Mouse (Mus musculus) heart, adult 2 months (tissue): Measurements from ENCODE around the gene Pnmal1. TPM values are rescaled to one million over a fixed set of nuclear protein-coding genes. Genes with fewer than 3 reads are reported as not detected.
A peak's percentile ranks its signal among the peaks of the same experiment; 100 is the strongest.
"Not testable (repeated sequence)": the region's sequence is repeated elsewhere in the genome, so short reads cannot be mapped to it uniquely, and the experiment has no call there.

Source experiments
- DNase-seq, 2 experiments: peaks; one replicate each; pipeline ENCODE4 v3.0.0; 2021
- H3K27ac ChIP-seq: fragments of 200-600 bp; 2 replicates; pipeline ENCODE4 v1.8.1; 2022
- H3K27me3 ChIP-seq: fragments of 200-500 bp; 2 replicates; pipeline ENCODE4 v1.6.1; 2012; ENCODE audit warnings: mild to moderate bottlenecking, low read length, inconsistent platforms, mixed read lengths; ENCODE audit not compliant: control insufficient read depth, insufficient read depth
- H3K36me3 ChIP-seq: fragments of 200-500 bp; 2 replicates; pipeline ENCODE4 v1.6.1; 2012; ENCODE audit warnings: low read length, inconsistent platforms; ENCODE audit not compliant: control insufficient read depth, insufficient read depth
- H3K4me1 ChIP-seq: fragments of 200-500 bp; 2 replicates; pipeline ENCODE4 v1.6.1; 2011; ENCODE audit warnings: low read length; ENCODE audit not compliant: control insufficient read depth, insufficient read depth
- H3K4me3 ChIP-seq: fragments of 200-600 bp; 2 replicates; pipeline ENCODE4 v1.8.1; 2022
- H3K79me2 ChIP-seq: fragments of 200-500 bp; replicated peaks from 2 replicates; pipeline ENCODE4 v1.6.1; 2012; ENCODE audit warnings: mild to moderate bottlenecking, inconsistent platforms, low read length, moderate library complexity, mixed read lengths; ENCODE audit not compliant: control insufficient read depth, insufficient read depth
- H3K9ac ChIP-seq: fragments of 200-500 bp; 2 replicates; pipeline ENCODE4 v1.6.1; 2012; ENCODE audit warnings: low read depth, mild to moderate bottlenecking, control low read depth, inconsistent platforms, low read length, mixed read lengths
- CTCF ChIP-seq: fragments of 200-600 bp; IDR thresholded peaks from 2 replicates; pipeline ENCODE4 v1.8.1; 2022; ENCODE audit warnings: antibody characterized with exemption, mild to moderate bottlenecking, moderate library complexity
- EP300 ChIP-seq: fragments of 200-500 bp; IDR thresholded peaks from 2 replicates; pipeline ENCODE4 v1.6.1; 2011; ENCODE audit warnings: low read depth, low read length, control low read depth; ENCODE audit not compliant: insufficient read depth
- POLR2A ChIP-seq: fragments of 200-500 bp; IDR thresholded peaks from 2 replicates; pipeline ENCODE4 v1.6.1; 2011; ENCODE audit warnings: mild to moderate bottlenecking, low read depth, low read length, control low read depth; ENCODE audit not compliant: insufficient read depth
- WGBS: fragments of 180-500 bp; shearing (Covaris S2); methylation state at CpG from one replicate; pipeline ENCODE4 v1.1.7; 2018; 5-methylcytosine and 5-hydroxymethylcytosine counted together
- intact Hi-C: fragments of 180-260 bp; cut with DNase I; formaldehyde crosslinking; loops from one replicate; pipeline ENCODE4 v1.15.1; 2025
- polyA plus RNA-seq: library from polyadenylated mRNA; depleted of rRNA; stranded (reverse); fragments of >200 nt; gene quantifications from 2 replicates; pipeline ENCODE4 v1.2.3, GENCODE M21; 2012
- total RNA-seq, 2 experiments: library from RNA; stranded (reverse); gene quantifications; 2 replicates each; pipeline ENCODE4 v1.2.3; 2021

The Pnmal1 gene
- total and polyA plus RNA-seq, 3 experiments, result 0.06 to 0.11 TPM; not detected in 1

DNA sequence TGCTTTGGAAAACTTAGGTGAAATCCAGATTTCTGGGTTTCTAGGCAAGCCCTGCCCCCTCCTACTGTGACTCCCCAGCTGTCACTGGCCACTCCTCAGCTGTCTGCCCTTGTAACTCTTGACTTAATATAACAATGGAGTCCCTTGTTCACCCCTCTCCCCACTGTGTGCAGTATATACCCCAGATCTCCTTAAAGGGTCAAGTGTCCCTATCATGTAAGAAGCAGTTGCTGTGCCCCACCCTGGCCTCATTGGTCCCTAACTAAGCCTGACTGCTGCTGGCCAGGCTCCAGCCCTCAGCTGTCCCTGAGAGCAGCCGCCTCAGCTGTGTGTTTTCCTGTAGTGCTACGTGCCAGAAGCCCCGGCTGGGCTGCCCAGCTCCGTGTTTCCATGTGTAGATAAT is 11.5 kb upstream of the Pnmal1 start:
- 18% methylated on average over 4 of the region's 4 CpGs for WGBS
- peak; percentile 61 to 65 for DNase-seq
- no peaks in the 10 kb centered on the region for H3K36me3 ChIP-seq

DNA sequence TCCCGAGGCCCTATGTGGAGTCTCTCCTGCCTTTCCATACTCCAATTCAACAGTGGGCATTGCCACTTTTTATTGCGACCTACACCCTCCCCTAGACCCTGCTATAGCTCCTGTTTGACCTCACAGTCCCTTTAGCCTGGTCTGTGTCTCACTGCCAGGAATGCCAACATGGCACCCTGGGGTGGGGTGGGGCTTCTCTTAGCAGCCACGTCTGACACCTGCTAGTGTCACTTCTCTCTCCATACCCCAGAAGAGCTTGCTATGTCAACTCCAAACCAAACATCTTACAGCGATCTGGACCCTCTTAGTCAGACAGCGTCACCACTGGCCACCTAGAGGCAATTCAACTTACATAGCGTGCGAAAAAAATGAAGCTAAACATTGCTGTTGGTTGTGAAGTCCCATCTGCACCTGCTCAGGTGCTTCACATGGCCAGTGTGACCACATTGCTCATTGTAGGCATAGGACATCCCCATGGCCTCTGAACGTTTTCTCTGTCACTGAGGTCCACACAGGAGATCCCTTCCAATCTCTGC is 10.5 kb upstream of the Pnmal1 start:
- WGBS, result 90% methylated on average over 8 of the region's 8 CpGs
- no peak overlapping the region for H3K27ac ChIP-seq
- no peaks in the 10 kb centered on the region for H3K79me2 ChIP-seq
- TF ChIP-seq CTCF (no peak), POLR2A (no peak), EP300 (no peak)
- no peak overlapping the region for H3K4me3 ChIP-seq
- intact Hi-C loops, result no loop called here
- no peaks in the 10 kb centered on the region for H3K36me3 ChIP-seq
- H3K9ac ChIP-seq, result no peak overlapping the region
- H3K4me1 ChIP-seq, result peaks cover 3% of the 10 kb centered on the region; the same call in 1 of the 2 replicates
- DNase-seq, result no peak
- H3K27me3 ChIP-seq, result no peaks in the 10 kb centered on the region

More for the DNA sequence above, 11.5 kb upstream of the Pnmal1 start:
- Histone ChIP-seq H3K79me2 (no peaks in the 10 kb centered on the region), H3K27ac (no peak overlapping the region; the same call in 1 of the 2 replicates), H3K4me3 (no peak overlapping the region), H3K9ac (no peak overlapping the region), H3K4me1 (peaks cover 3% of the 10 kb centered on the region; the same call in 1 of the 2 replicates), H3K27me3 (no peaks in the 10 kb centered on the region)
- intact Hi-C loops, result no loop called here
- no peak for TF ChIP-seq EP300
- no peak for TF ChIP-seq CTCF
- no peak for TF ChIP-seq POLR2A

DNA sequence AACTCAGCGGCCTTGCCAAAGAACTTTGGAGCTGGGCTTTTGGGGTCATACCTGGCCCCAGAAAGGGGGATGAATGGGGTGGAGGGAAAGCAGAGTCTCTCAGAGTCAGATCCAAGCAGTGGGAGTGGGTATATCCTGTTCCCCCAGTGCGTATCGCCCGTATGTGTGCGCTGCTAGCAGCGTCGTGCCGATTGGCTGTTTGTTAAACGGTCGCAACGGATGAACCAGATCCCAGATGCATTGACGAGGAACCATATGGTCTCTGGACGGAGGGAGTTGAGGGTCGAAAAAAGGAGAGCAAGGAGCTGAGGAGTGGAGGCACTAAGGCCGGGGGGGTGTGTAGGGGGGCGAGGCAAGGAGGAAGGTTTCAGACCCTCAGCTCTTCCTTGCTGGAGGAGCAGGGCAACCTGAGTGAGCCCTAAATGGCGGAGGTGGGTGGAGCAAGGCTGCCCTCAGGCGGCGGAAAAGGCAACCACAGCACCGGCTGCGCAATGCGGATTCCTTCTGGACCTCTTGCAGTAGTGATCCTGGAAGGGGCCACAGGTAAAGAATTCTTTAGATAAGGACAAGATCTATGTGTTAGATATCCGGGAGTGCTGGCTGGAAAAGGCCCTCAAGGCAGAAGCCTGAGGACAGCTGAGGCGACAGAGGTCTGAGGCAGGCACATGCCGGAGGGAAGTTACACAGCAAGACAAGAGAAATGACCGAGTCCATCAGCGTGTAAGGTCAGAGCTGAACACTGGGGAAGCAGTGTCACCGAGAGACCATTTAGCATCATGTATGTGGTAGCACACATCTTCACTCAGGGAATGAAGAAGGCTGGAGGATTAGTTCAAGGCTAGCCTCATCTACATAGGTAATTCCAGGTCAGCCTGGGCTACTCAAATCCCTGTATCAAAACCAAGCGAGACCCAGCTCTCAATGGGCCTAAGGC is 9.3 kb upstream of the Pnmal1 start:
- intact Hi-C loops, result loop anchor here (1.0 to 2.0 kb wide), 2 partner anchors 18 to 117 kb away; no protein-coding TSS in a partner anchor
- Histone ChIP-seq H3K4me1 (peaks cover 3% of the 10 kb centered on the region; the same call in 1 of the 2 replicates), H3K36me3 (no peaks in the 10 kb centered on the region), H3K27me3 (no peaks in the 10 kb centered on the region), H3K9ac (no peak overlapping the region), H3K4me3 (no peak overlapping the region), H3K27ac (no peak overlapping the region), H3K79me2 (no peaks in the 10 kb centered on the region)
- peak; percentile 89 for TF ChIP-seq CTCF
- TF ChIP-seq EP300, result peak; percentile 55; the same call in 1 of the 2 replicates
- no peak for TF ChIP-seq POLR2A
- peak; percentile 75 to 84 for DNase-seq
- WGBS, result 12% methylated on average over 29 of the region's 29 CpGs

DNA sequence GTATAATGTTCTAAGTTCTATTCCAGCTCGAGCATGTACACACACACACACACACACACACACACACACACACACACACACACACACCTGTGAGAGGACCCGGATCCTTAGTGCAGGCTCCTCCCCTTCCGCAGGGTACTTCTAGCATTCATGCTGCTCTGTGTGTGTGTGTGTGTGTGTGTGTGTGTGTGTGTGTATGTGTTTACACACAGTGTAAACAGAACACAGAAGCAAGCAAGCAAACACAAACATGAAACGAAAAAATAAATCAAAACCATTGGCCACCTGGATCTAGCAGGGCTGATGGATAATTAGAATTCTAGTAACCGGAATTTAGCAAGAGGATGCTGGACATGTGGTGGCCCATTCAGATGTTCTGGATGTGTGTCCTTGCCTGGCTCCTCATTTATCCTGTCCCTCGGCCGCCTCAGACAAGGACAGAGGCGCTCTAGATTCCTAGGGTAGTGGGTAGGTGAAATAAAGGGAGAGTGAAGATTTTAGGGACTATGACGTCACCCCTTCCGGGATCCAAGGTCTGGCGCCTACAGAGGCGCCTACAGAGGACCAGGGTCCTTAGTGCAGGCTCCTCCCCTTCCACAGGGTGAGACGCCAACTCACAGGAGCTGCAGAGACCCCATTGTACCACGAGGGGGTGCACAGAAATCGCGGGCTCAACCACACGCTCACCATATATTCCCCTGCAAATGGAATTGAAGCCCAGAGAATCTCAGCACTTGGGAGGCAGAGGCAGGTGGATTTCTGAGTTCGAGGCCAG is 8.4 kb upstream of the Pnmal1 start:
- Histone ChIP-seq H3K4me3 (no peak overlapping the region), H3K27me3 (no peaks in the 10 kb centered on the region), H3K4me1 (peaks cover 3% of the 10 kb centered on the region; the same call in 1 of the 2 replicates), H3K79me2 (no peaks in the 10 kb centered on the region), H3K36me3 (no peaks in the 10 kb centered on the region), H3K9ac (no peak overlapping the region), H3K27ac (no peak overlapping the region)
- WGBS, result 18% methylated on average over 18 of the region's 18 CpGs
- TF ChIP-seq POLR2A (no peak), CTCF (peak; percentile 93), EP300 (peak; percentile 81)
- peak; percentile 82 to 84 for DNase-seq
- intact Hi-C loops, result loop anchor here (1.0 to 2.0 kb wide), 3 partner anchors 19 to 116 kb away; no protein-coding TSS in a partner anchor

DNA sequence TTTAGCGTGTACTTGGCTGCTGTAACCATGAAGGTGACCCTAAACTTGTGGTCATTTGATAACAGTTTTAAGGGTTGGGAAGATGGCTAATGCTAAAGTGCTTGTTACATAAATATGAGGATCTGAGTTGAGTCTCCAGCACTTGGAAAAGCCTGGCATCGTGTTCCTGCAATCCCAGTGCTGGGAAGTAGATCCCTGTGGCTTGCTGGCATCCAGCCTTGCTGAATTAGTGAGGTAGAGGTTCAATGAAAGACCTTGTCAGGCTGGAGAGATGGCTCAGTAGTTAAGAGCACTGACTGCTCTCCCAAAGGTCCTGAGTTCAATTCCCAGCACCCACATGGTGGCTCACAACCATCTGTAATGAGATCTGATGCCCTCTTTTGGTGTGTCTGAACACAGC is 5.7 kb upstream of the Pnmal1 start:
- intact Hi-C loops, H3K27me3 ChIP-seq, H3K27ac ChIP-seq, H3K36me3 ChIP-seq, H3K79me2 ChIP-seq, H3K4me3 ChIP-seq, H3K4me1 ChIP-seq, H3K9ac ChIP-seq, DNase-seq: not testable (repeated sequence)
- 70% methylated on average over 2 of the region's 2 CpGs for WGBS

DNA sequence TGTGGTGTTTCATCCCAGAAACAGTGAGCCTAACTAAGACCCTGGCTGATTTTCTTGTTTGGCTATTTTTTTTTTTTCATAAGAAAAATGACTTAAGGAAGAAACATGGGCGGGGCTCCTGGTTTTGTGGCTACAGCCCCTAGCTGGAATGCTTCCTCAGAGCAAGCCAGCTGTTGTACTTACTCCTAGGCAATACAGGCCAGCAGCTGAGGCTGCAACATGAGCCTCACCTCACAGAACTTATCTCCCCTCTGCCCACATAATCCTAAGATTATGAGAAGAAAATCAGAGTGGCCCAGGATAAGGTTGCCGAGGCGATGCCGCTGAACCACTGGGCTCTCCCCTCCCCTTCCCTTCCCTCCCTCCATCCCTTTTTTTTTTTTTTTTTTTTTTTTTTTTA is 3.8 kb upstream of the Pnmal1 start:
- no peak overlapping the region for H3K9ac ChIP-seq
- no peaks in the 10 kb centered on the region for H3K36me3 ChIP-seq
- DNase-seq, result no peak
- no peaks in the 10 kb centered on the region for H3K27me3 ChIP-seq
- intact Hi-C loops, result no loop called here
- no peak overlapping the region for H3K4me3 ChIP-seq
- H3K79me2 ChIP-seq, result no peaks in the 10 kb centered on the region
- no peak overlapping the region for H3K27ac ChIP-seq
- WGBS, result 61% methylated on average over 4 of the region's 4 CpGs
- TF ChIP-seq POLR2A, result no peak
- TF ChIP-seq CTCF, result no peak
- no peak for TF ChIP-seq EP300
- no peaks in the 10 kb centered on the region for H3K4me1 ChIP-seq
